Mouse (Mus musculus) hindbrain, embryonic 16.5 days (tissue): ENCODE data around the gene Ndufv3. TPM values are rescaled to one million over a fixed set of nuclear protein-coding genes. Genes with fewer than 3 reads are reported as not detected.

Experiments used
- ATAC-seq: fragments of 200-750 bp; cut with Nextera tagmentation; 2 replicates; pipeline ENCODE4 v1.8.0; 2017; ENCODE audit warnings: moderate TSS enrichment, moderate library complexity
- H3K27ac ChIP-seq: fragments of 300-500 bp; sonication (generic); 2 replicates; pipeline ENCODE4 v1.5.1; 2014; ENCODE audit warnings: low read depth, mild to moderate bottlenecking, control low read depth, low read length, moderate library complexity
- H3K27me3 ChIP-seq: fragments of 300-500 bp; sonication (generic); replicated peaks from 2 replicates; pipeline ENCODE4 v1.6.1; 2014; ENCODE audit warnings: low read length; ENCODE audit not compliant: control insufficient read depth, insufficient read depth
- H3K36me3 ChIP-seq: fragments of 300-500 bp; sonication (generic); 2 replicates; pipeline ENCODE4 v1.6.1; 2014; ENCODE audit warnings: mild to moderate bottlenecking, low read length, moderate library complexity, mixed read lengths; ENCODE audit not compliant: control insufficient read depth, insufficient read depth
- H3K4me1 ChIP-seq: fragments of 300-500 bp; sonication (generic); 2 replicates; pipeline ENCODE4 v1.6.1; 2014; ENCODE audit warnings: low read depth, low read length; ENCODE audit not compliant: control insufficient read depth, insufficient read depth
- H3K4me2 ChIP-seq: fragments of 300-500 bp; sonication (generic); 2 replicates; pipeline ENCODE4 v1.6.1; 2014; ENCODE audit warnings: mild to moderate bottlenecking, low read length, control low read depth, moderate library complexity
- H3K4me3 ChIP-seq: fragments of 300-500 bp; sonication (generic); 2 replicates; pipeline ENCODE4 v1.5.1; 2014; ENCODE audit warnings: mild to moderate bottlenecking, low read length, control low read depth, moderate library complexity
- H3K9ac ChIP-seq: fragments of 300-500 bp; sonication (generic); 2 replicates; pipeline ENCODE4 v1.6.1; 2014; ENCODE audit warnings: low read depth, mild to moderate bottlenecking, control low read depth, low read length, moderate library complexity
- H3K9me3 ChIP-seq: fragments of 300-500 bp; sonication (generic); 2 replicates; pipeline ENCODE4 v1.6.1; 2014; ENCODE audit warnings: mild to moderate bottlenecking, low read length, moderate library complexity; ENCODE audit not compliant: control insufficient read depth
- WGBS: fragments of 180-500 bp; shearing (Covaris S2); extraction: QIAGEN DNeasy Blood & Tissue Kit; methylation state at CpG from one replicate; pipeline ENCODE4 v1.1.7; 2014; 5-methylcytosine and 5-hydroxymethylcytosine counted together
- microRNA-seq: library from miRNA; unstranded; fragments of <30 nt; microRNA quantifications from one replicate; pipeline ENCODE4, GENCODE M21; 2017
- polyA plus RNA-seq: library from polyadenylated mRNA; unstranded; fragments of >200 nt; fragmentation: Nextera tagmentation; extraction: Ambion mirVana; gene quantifications from 2 replicates; pipeline ENCODE4 v1.2.1, GENCODE M21; 2015

The Ndufv3 gene
- polyA plus RNA-seq, 1 experiment from 2014 or later, result 478 TPM

- Histone ChIP-seq H3K27ac (no peak overlapping the region), H3K9me3 (no peaks in the 10 kb centered on the region), H3K27me3 (no peaks in the 10 kb centered on the region), H3K4me3 (no peak overlapping the region), H3K36me3 (no peaks in the 10 kb centered on the region), H3K4me2 (no peak overlapping the region), H3K4me1 (peaks cover 26% of the 10 kb centered on the region), H3K9ac (no peak overlapping the region)
- no peak for ATAC-seq
- 74% methylated on average over 5 of the region's 5 CpGs for WGBS
Measured at GRCm38 (mm10) chr17:31571689-31572088, 51.8 kb downstream of the Ndufv3 start.

- ATAC-seq, result no peak
- Histone ChIP-seq H3K9me3 (no peaks in the 10 kb centered on the region), H3K4me1 (no peaks in the 10 kb centered on the region; the same call in 1 of the 2 replicates), H3K36me3 (no peaks in the 10 kb centered on the region), H3K9ac (no peak overlapping the region), H3K4me2 (no peak overlapping the region), H3K27me3 (no peaks in the 10 kb centered on the region), H3K4me3 (no peak overlapping the region), H3K27ac (no peak overlapping the region)
- 83% methylated on average over 7 of the region's 7 CpGs for WGBS
Measured at GRCm38 (mm10) chr17:31574662-31575061, 54.7 kb downstream of the Ndufv3 start.

GRCm38 (mm10) chr17:31576394-31577175, 56.7 kb downstream of the Ndufv3 start:
- Histone ChIP-seq H3K4me3 (no peak overlapping the region), H3K4me1 (peaks cover 11% of the 10 kb centered on the region), H3K4me2 (no peak overlapping the region), H3K36me3 (no peaks in the 10 kb centered on the region), H3K9me3 (no peaks in the 10 kb centered on the region), H3K27me3 (no peaks in the 10 kb centered on the region), H3K9ac (no peak overlapping the region), H3K27ac (no peak overlapping the region)
- 77% methylated on average over 10 of the region's 10 CpGs for WGBS
- no peak for ATAC-seq

GRCm38 (mm10) chr17:31580344-31580743, 60.4 kb downstream of the Ndufv3 start:
- Histone ChIP-seq H3K9me3 (no peaks in the 10 kb centered on the region), H3K27me3 (no peaks in the 10 kb centered on the region), H3K9ac (no peak overlapping the region), H3K4me1 (peaks cover 11% of the 10 kb centered on the region), H3K4me3 (no peak overlapping the region), H3K27ac (no peak overlapping the region), H3K36me3 (no peaks in the 10 kb centered on the region), H3K4me2 (no peak overlapping the region)
- 30% methylated on average over 3 of the region's 3 CpGs for WGBS
- 0 out of 2 replicates have a peak, but pooled peaks have one; percentile 28 for ATAC-seq

Small RNAs within 50 kb of the gene (microRNA-seq; reads per million reads assigned to microRNA genes)
- not detected for gene Gm24970

Other genes starting within 250 kb of the Ndufv3 start
- gene Rsph1, start 242.7 kb upstream of the Ndufv3 start, polyA plus RNA-seq, result 6.4 and 8.8 TPM in 2 replicates
- gene Slc37a1, start 233.3 kb upstream of the Ndufv3 start, polyA plus RNA-seq, result 8.6 and 10.9 TPM in 2 replicates
- gene Pde9a, start 133.9 kb upstream of the Ndufv3 start, polyA plus RNA-seq, result 30.3 and 34.4 TPM in 2 replicates
- 38.1 and 41.2 TPM in 2 replicates for gene Wdr4, start 135 bp upstream of the Ndufv3 start, polyA plus RNA-seq
- 33.0 and 35.1 TPM in 2 replicates for gene Pknox1, start 44.6 kb downstream of the Ndufv3 start, polyA plus RNA-seq
- gene Cbs, start 117.1 kb downstream of the Ndufv3 start, polyA plus RNA-seq, result 12.4 and 17.1 TPM in 2 replicates
- 158 and 175 TPM in 2 replicates for gene U2af1, start 138.8 kb downstream of the Ndufv3 start, polyA plus RNA-seq
- 0.46 and 0.80 TPM in 2 replicates for gene Cryaa, start 157.7 kb downstream of the Ndufv3 start, polyA plus RNA-seq